Mouse (Mus musculus) stomach, embryonic 14.5 days (tissue): Measurements from ENCODE around the gene Elmod1. TPM values are rescaled to one million over a fixed set of nuclear protein-coding genes. Genes with fewer than 3 reads are reported as not detected.

ENCODE experiments used
- ATAC-seq: fragments of 200-750 bp; cut with Nextera tagmentation; 2 replicates; pipeline ENCODE4 v1.8.0; 2017; ENCODE audit warnings: low read depth, moderate TSS enrichment; ENCODE audit not compliant: insufficient number of reproducible peaks, insufficient read depth, low FRiP score
- H3K27ac ChIP-seq: fragments of 300-500 bp; sonication (generic); 2 replicates; pipeline ENCODE4 v1.5.1; 2014; ENCODE audit warnings: mild to moderate bottlenecking, low read length, moderate library complexity, mixed read lengths
- H3K27me3 ChIP-seq: fragments of 300-500 bp; sonication (generic); 2 replicates; pipeline ENCODE4 v1.6.1; 2014; ENCODE audit warnings: low read length, control low read depth, mixed read lengths; ENCODE audit not compliant: control insufficient read depth, insufficient read depth
- H3K36me3 ChIP-seq: fragments of 300-500 bp; sonication (generic); 2 replicates; pipeline ENCODE4 v1.6.1; 2014; ENCODE audit warnings: mild to moderate bottlenecking, control low read depth, low read length, moderate library complexity, mixed read lengths; ENCODE audit not compliant: control insufficient read depth, insufficient read depth
- H3K4me1 ChIP-seq: fragments of 300-500 bp; sonication (generic); 2 replicates; pipeline ENCODE4 v1.6.1; 2014; ENCODE audit warnings: low read length, control low read depth, mixed read lengths; ENCODE audit not compliant: control insufficient read depth, insufficient read depth
- H3K4me2 ChIP-seq: fragments of 300-500 bp; sonication (generic); replicated peaks from 2 replicates; pipeline ENCODE4 v1.6.1; 2014; ENCODE audit warnings: low read depth, low read length, control low read depth
- H3K4me3 ChIP-seq: fragments of 300-500 bp; sonication (generic); 2 replicates; pipeline ENCODE4 v1.5.1; 2014; ENCODE audit warnings: low read depth, low read length, control low read depth
- H3K9ac ChIP-seq: fragments of 300-500 bp; sonication (generic); replicated peaks from 2 replicates; pipeline ENCODE4 v1.6.1; 2014; ENCODE audit warnings: low read depth, mild to moderate bottlenecking, control low read depth, low read length, moderate library complexity, mixed read lengths
- H3K9me3 ChIP-seq: fragments of 300-500 bp; sonication (generic); 2 replicates; pipeline ENCODE4 v1.6.1; 2016; ENCODE audit warnings: low read depth, low read length, control low read depth; ENCODE audit not compliant: control insufficient read depth
- WGBS: fragments of 180-500 bp; shearing (Covaris S2); extraction: QIAGEN DNeasy Blood & Tissue Kit; methylation state at CpG from one replicate; pipeline ENCODE4 v1.1.7; 2014; 5-methylcytosine and 5-hydroxymethylcytosine counted together
- polyA plus RNA-seq: library from polyadenylated mRNA; unstranded; fragments of >200 nt; fragmentation: Nextera tagmentation; extraction: Ambion mirVana; gene quantifications from 2 replicates; pipeline ENCODE4 v1.2.1, GENCODE M21; 2014

Elmod1 gene
- polyA plus RNA-seq, 1 experiment from 2014 or later, result 0.35 TPM

GRCm38 (mm10) chr9:53934179-53934578, 40.9 kb downstream of the Elmod1 start:
- no peak for ATAC-seq
- Histone ChIP-seq H3K9me3 (no peaks in the 10 kb centered on the region), H3K4me3 (no peak overlapping the region), H3K36me3 (no peaks in the 10 kb centered on the region), H3K27me3 (no peaks in the 10 kb centered on the region), H3K27ac (no peak overlapping the region), H3K9ac (no peak overlapping the region), H3K4me1 (no peaks in the 10 kb centered on the region), H3K4me2 (no peak overlapping the region)
- 66% methylated on average over 13 of the region's 13 CpGs for WGBS

GRCm38 (mm10) chr9:53933375-53933774, 41.7 kb downstream of the Elmod1 start:
- H3K27me3 ChIP-seq, result no peaks in the 10 kb centered on the region
- no peak overlapping the region for H3K4me3 ChIP-seq
- H3K27ac ChIP-seq, result no peak overlapping the region
- H3K4me1 ChIP-seq, result no peaks in the 10 kb centered on the region
- 81% methylated on average over 4 of the region's 4 CpGs for WGBS
- no peak for ATAC-seq
- H3K9ac ChIP-seq, result no peak overlapping the region
- no peaks in the 10 kb centered on the region for H3K9me3 ChIP-seq
- H3K4me2 ChIP-seq, result no peak overlapping the region
- H3K36me3 ChIP-seq, result no peaks in the 10 kb centered on the region

- Histone ChIP-seq H3K9ac (no peak overlapping the region), H3K27ac (no peak overlapping the region), H3K36me3 (no peaks in the 10 kb centered on the region), H3K4me2 (no peak overlapping the region), H3K4me1 (no peaks in the 10 kb centered on the region), H3K27me3 (no peaks in the 10 kb centered on the region), H3K9me3 (no peaks in the 10 kb centered on the region), H3K4me3 (no peak overlapping the region)
- ATAC-seq, result no peak
- 14% methylated on average over 7 of the region's 7 CpGs for WGBS
Measured at GRCm38 (mm10) chr9:53930906-53931305, 44.2 kb downstream of the Elmod1 start.

- no peak overlapping the region for H3K4me3 ChIP-seq
- no peak overlapping the region for H3K27ac ChIP-seq
- H3K9me3 ChIP-seq, result no peaks in the 10 kb centered on the region
- H3K4me2 ChIP-seq, result no peak overlapping the region
- 83% methylated on average over 1 of the region's 1 CpGs for WGBS
- H3K4me1 ChIP-seq, result no peaks in the 10 kb centered on the region
- ATAC-seq, result no peak
- H3K27me3 ChIP-seq, result no peaks in the 10 kb centered on the region
- H3K36me3 ChIP-seq, result no peaks in the 10 kb centered on the region
- no peak overlapping the region for H3K9ac ChIP-seq
Measured at GRCm38 (mm10) chr9:53921061-53921460, 54.0 kb downstream of the Elmod1 start.

GRCm38 (mm10) chr9:53915929-53916721, 59.0 kb downstream of the Elmod1 start:
- no peaks in the 10 kb centered on the region for H3K9me3 ChIP-seq
- no peak overlapping the region for H3K4me3 ChIP-seq
- H3K4me2 ChIP-seq, result no peak overlapping the region
- no peaks in the 10 kb centered on the region for H3K36me3 ChIP-seq
- no peak overlapping the region for H3K9ac ChIP-seq
- no peak for ATAC-seq
- no peaks in the 10 kb centered on the region for H3K4me1 ChIP-seq
- no peak overlapping the region for H3K27ac ChIP-seq
- no peaks in the 10 kb centered on the region for H3K27me3 ChIP-seq
- WGBS, result 76% methylated on average over 10 of the region's 10 CpGs

- no peak overlapping the region for H3K9ac ChIP-seq
- H3K4me2 ChIP-seq, result no peak overlapping the region
- no peak for ATAC-seq
- H3K27ac ChIP-seq, result no peak overlapping the region
- no peaks in the 10 kb centered on the region for H3K4me1 ChIP-seq
- 68% methylated on average over 2 of the region's 2 CpGs for WGBS
- H3K36me3 ChIP-seq, result no peaks in the 10 kb centered on the region
- H3K27me3 ChIP-seq, result no peaks in the 10 kb centered on the region
- H3K4me3 ChIP-seq, result no peak overlapping the region
- no peaks in the 10 kb centered on the region for H3K9me3 ChIP-seq
Measured at GRCm38 (mm10) chr9:53910823-53911222, 64.3 kb downstream of the Elmod1 start.

- no peak overlapping the region for H3K4me3 ChIP-seq
- no peak for ATAC-seq
- no peaks in the 10 kb centered on the region for H3K9me3 ChIP-seq
- H3K27ac ChIP-seq, result no peak overlapping the region
- 73% methylated on average over 5 of the region's 5 CpGs for WGBS
- H3K27me3 ChIP-seq, result no peaks in the 10 kb centered on the region
- H3K4me1 ChIP-seq, result no peaks in the 10 kb centered on the region
- H3K9ac ChIP-seq, result no peak overlapping the region
- H3K4me2 ChIP-seq, result no peak overlapping the region
- no peaks in the 10 kb centered on the region for H3K36me3 ChIP-seq
Measured at GRCm38 (mm10) chr9:53910331-53910730, 64.8 kb downstream of the Elmod1 start.

- Histone ChIP-seq H3K4me3 (no peak overlapping the region), H3K36me3 (no peaks in the 10 kb centered on the region), H3K27ac (no peak overlapping the region), H3K27me3 (no peaks in the 10 kb centered on the region), H3K4me2 (no peak overlapping the region), H3K9me3 (no peaks in the 10 kb centered on the region), H3K4me1 (no peaks in the 10 kb centered on the region), H3K9ac (no peak overlapping the region)
- ATAC-seq, result no peak
- WGBS, result 73% methylated on average over 10 of the region's 10 CpGs
Measured at GRCm38 (mm10) chr9:53906798-53907197, 68.3 kb downstream of the Elmod1 start.

- Histone ChIP-seq H3K27me3 (no peaks in the 10 kb centered on the region), H3K9me3 (no peaks in the 10 kb centered on the region), H3K4me2 (no peak overlapping the region), H3K4me1 (no peaks in the 10 kb centered on the region), H3K36me3 (no peaks in the 10 kb centered on the region), H3K9ac (no peak overlapping the region), H3K4me3 (no peak overlapping the region), H3K27ac (no peak overlapping the region)
- WGBS, result 34% methylated on average over 3 of the region's 3 CpGs
- ATAC-seq, result no peak
Measured at GRCm38 (mm10) chr9:53905418-53905817, 69.7 kb downstream of the Elmod1 start.
